Mouse (Mus musculus) embryonic stem cell, embryonic (primary cell): ENCODE data around the gene Mier1.

Source experiments
- CTCF ChIA-PET, 4 experiments: fragments of 300-600 bp in 2 of 4; fragments of 350-600 bp in 2 of 4; sonication (Branson Sonifier 250); formaldehyde crosslinking; loops; one replicate each; lab custom pipeline; 2022; ENCODE audit warnings: inconsistent platforms in 2 of 4; lab: Charles Lee
- POLR2A ChIA-PET, 4 experiments: fragments of 300-600 bp in 2 of 4; fragments of 350-600 bp in 2 of 4; sonication (Branson Sonifier 250); formaldehyde crosslinking; loops; one replicate each; lab custom pipeline; 2022; ENCODE audit warnings: antibody characterized with exemption in 4 of 4, inconsistent platforms in 1 of 4; lab: Charles Lee

The Mier1 gene

GRCm38 (mm10) chr4:103199086-103199485, 84.9 kb downstream of the Mier1 start:
- ChIA-PET CTCF (interaction anchor here in 2 of 4 experiments (0.7 to 1.2 kb wide), 2 partner anchors 16 to 798 kb away, joined by 4 read pairs; partner anchors contain the start of gene Slc35d1 (in 1 of the 2)), POLR2A (interaction anchor here in 1 of 4 experiments (1.5 to 3.6 kb wide), 2 partner anchors 16 to 82 kb away, joined by 4 to 12 read pairs; partner anchors contain the start of gene Slc35d1)

- ChIA-PET CTCF (no interaction called here), POLR2A (interaction anchor here in 3 of 4 experiments (0.6 to 3.6 kb wide), 5 partner anchors 11 to 83 kb away, joined by 3 to 12 read pairs (median 3); partner anchors contain the start of gene Slc35d1 (in 1 of the 3))
Measured at GRCm38 (mm10) chr4:103200046-103200445, 85.9 kb downstream of the Mier1 start.

- POLR2A ChIA-PET, result interaction anchor here in 1 of 4 experiments (2.7 kb wide), 1 partner anchor 11 kb away, joined by 9 read pairs; the partner anchor contains the start of gene Slc35d1
- CTCF ChIA-PET, result no interaction called here
Measured at GRCm38 (mm10) chr4:103203646-103204045, 89.5 kb downstream of the Mier1 start.

- POLR2A ChIA-PET, result interaction anchor here in 1 of 4 experiments (0.6 to 1.1 kb wide), 3 partner anchors 13 to 354 kb away, joined by 3 read pairs; no protein-coding TSS in a partner anchor
- CTCF ChIA-PET, result no interaction called here
Measured at GRCm38 (mm10) chr4:103208553-103208952, 94.4 kb downstream of the Mier1 start.

- ChIA-PET CTCF (interaction anchor here in 1 of 4 experiments (1.1 kb wide), 1 partner anchor 15 kb away, joined by 4 read pairs; no protein-coding TSS in a partner anchor), POLR2A (interaction anchor here in 3 of 4 experiments (0.6 to 2.2 kb wide), 22 partner anchors 7 to 177 kb away, joined by 3 to 15 read pairs (median 6); partner anchors contain the start of genes Mier1 (in 2 of the 3), Oma1 (in 2 of the 3) and Wdr78 (in 2 of the 3))
Measured at GRCm38 (mm10) chr4:103213859-103214497, 99.8 kb downstream of the Mier1 start.

GRCm38 (mm10) chr4:103214498-103214924, 100.3 kb downstream of the Mier1 start:
- ChIA-PET CTCF (interaction anchor here in 2 of 4 experiments (0.5 to 1.3 kb wide), 4 partner anchors 15 to 166 kb away, joined by 4 to 14 read pairs (median 4); partner anchors contain the start of gene Oma1 (in 2 of the 2)), POLR2A (interaction anchor here (0.6 to 2.2 kb wide), 25 partner anchors 8 to 850 kb away, joined by 3 to 15 read pairs (median 6); partner anchors contain the start of genes Mier1 (in 2 of the 4), Oma1 (in 2 of the 4) and Wdr78 (in 2 of the 4))
